Mouse (Mus musculus): Measurements from ENCODE around the gene Acoxl. TPM values are rescaled to one million over a fixed set of nuclear protein-coding genes. Genes with fewer than 3 reads are reported as not detected.

Gene Acoxl
- polyA plus RNA-seq, 1 experiment from 2014 or later: not detected

DNA sequence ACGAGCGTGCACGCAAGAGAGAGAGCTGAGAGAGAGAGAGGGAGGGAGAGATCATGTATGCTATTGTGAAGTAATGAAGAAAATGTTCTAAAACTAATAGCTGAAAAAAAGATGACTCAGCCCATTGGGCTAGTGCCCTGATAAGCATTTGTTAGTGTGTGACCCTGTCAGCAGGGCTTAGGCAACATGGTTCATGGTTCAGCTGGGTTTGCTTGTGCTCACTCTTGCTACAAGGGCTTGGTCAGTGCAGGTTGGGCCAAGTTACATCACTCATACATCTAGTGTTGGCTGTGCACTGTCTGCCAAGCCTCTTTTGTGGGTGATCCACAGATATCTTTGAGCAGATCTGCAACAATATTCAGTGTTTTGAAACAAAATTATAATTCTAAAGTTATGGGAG lies 194.8 kb downstream of the Acoxl start:
- Histone ChIP-seq H3K9me3 (replicated peaks) (no peaks in the 10 kb centered on the region), H3K27me3 (no peaks in the 10 kb centered on the region), H3K36me3 (replicated peaks) (no peaks in the 10 kb centered on the region), H3K4me1 (replicated peaks) (no peaks in the 10 kb centered on the region), H3K27ac (replicated peaks) (no peak overlapping the region), H3K4me2 (no peak overlapping the region), H3K9ac (no peak overlapping the region), H3K4me3 (replicated peaks) (no peak overlapping the region)
- 73% methylated on average over 3 of the region's 3 CpGs for WGBS (ENCODE audit: insufficient replicate concordance)
- no peak for ATAC-seq (ENCODE audit: insufficient read depth)

DNA sequence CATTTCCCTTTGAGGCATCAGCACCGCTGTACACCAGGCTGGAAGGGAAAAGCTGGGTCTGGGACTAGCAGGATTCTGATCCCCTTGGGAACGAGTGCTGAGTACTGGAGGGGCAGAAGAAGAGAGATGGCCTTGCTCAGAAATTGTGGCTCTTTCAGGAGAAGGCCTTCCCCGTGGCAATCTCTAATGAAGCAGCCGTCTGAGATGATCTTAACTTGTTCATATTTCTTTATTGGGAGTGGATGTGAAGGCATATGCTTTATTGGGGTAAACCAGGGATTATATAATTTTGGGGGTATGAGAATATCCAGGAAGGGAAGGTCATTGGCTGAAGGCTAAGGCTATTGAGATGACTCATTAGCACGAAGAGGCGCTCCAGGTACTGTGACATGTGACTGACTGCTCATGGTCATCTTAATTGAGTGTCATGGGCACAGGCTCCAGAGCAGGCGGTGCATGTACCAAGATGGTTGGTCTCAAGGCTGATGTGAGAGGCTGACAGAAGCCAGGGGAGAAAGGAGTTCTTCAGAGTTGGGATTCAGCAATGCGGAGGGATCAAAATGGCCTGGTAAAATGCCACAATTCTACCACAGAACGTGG lies 195.5 kb downstream of the Acoxl start:
- H3K36me3 ChIP-seq (replicated peaks): no peaks in the 10 kb centered on the region
- no peaks in the 10 kb centered on the region for H3K4me1 ChIP-seq (replicated peaks)
- H3K4me3 ChIP-seq (replicated peaks): no peak overlapping the region
- H3K27me3 ChIP-seq: no peaks in the 10 kb centered on the region
- no peak overlapping the region for H3K27ac ChIP-seq (replicated peaks)
- 68% methylated on average over 9 of the region's 9 CpGs for WGBS (ENCODE audit: insufficient replicate concordance)
- H3K9ac ChIP-seq: no peak overlapping the region
- ATAC-seq (ENCODE audit: insufficient read depth): no peak
- no peaks in the 10 kb centered on the region for H3K9me3 ChIP-seq (replicated peaks)
- no peak overlapping the region for H3K4me2 ChIP-seq

DNA sequence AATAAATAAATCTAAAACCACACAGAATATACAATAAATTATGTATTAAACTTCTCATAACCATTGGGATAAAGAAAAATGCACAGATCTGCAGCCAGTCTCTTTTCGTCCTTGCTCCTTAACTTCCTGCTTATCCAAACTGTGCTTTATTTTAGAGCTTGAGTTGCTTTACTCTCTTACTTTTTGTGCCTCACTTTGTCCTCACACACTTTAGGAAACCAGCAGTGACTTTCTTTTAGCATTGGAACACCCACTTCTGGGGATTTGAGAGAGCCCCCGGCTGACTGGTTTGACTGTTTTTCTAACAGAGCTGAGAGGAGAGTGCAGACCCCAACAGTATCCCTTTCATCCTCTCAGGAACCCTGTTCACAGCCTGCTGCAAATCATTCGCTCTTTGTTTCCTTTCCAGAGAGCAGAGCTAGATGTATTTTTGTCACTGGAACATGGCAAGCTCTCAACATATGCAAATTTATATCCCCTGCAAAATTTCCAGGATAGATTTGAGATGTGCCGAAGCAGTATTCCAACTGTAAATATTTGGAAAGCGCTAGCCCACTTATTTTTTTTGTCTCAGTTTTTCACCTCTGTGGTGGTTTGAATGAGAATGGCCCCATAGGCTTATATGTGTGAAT lies 199.7 kb downstream of the Acoxl start:
- no peak overlapping the region for H3K9ac ChIP-seq
- H3K4me2 ChIP-seq: no peak overlapping the region
- no peaks in the 10 kb centered on the region for H3K27me3 ChIP-seq
- no peak overlapping the region for H3K27ac ChIP-seq (replicated peaks)
- no peaks in the 10 kb centered on the region for H3K36me3 ChIP-seq (replicated peaks)
- H3K4me1 ChIP-seq (replicated peaks): no peaks in the 10 kb centered on the region
- no peak for ATAC-seq (ENCODE audit: insufficient read depth)
- WGBS (ENCODE audit: insufficient replicate concordance): 67% methylated on average over 5 of the region's 5 CpGs
- H3K4me3 ChIP-seq (replicated peaks): no peak overlapping the region
- H3K9me3 ChIP-seq (replicated peaks): no peaks in the 10 kb centered on the region

DNA sequence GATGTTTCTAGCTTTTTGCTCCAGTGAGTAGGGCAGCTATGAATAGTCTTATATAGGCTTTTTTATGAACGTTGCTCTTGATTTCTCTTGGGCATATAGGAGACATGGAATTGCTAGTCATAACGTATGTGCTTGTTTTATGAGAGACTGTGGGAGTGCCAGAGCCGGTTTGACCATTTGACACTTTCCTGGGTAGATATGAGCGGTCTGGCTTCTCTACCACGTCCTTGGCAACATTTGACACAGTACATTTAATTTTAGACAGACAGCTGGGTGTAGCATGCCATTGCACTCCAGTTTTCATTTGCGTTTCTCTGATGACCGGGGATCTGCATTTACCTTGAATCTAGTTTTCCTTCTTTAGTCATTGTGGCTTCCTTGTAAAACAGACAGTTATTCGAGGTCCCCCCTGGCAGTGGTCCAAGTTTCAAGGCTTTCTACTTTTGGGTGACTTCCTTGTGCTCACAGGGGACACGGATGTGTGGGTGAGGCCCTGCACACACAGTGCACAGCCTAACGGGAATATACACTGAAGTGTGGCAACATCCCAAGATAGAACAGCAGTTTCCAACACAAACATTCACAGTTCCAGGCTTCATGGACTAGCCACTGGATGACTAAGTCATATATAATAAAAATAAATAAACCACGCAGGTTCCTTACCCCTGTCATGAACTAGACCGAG lies 202.5 kb downstream of the Acoxl start:
- H3K4me3 ChIP-seq (replicated peaks): no peak overlapping the region
- H3K9ac ChIP-seq: no peak overlapping the region
- H3K4me2 ChIP-seq: no peak overlapping the region
- H3K9me3 ChIP-seq (replicated peaks): no peaks in the 10 kb centered on the region
- no peak overlapping the region for H3K27ac ChIP-seq (replicated peaks)
- no peaks in the 10 kb centered on the region for H3K36me3 ChIP-seq (replicated peaks)
- H3K4me1 ChIP-seq (replicated peaks): no peaks in the 10 kb centered on the region
- WGBS (ENCODE audit: insufficient replicate concordance): 54% methylated on average over 12 of the region's 12 CpGs
- H3K27me3 ChIP-seq: no peaks in the 10 kb centered on the region
- no peak for ATAC-seq (ENCODE audit: insufficient read depth)

DNA sequence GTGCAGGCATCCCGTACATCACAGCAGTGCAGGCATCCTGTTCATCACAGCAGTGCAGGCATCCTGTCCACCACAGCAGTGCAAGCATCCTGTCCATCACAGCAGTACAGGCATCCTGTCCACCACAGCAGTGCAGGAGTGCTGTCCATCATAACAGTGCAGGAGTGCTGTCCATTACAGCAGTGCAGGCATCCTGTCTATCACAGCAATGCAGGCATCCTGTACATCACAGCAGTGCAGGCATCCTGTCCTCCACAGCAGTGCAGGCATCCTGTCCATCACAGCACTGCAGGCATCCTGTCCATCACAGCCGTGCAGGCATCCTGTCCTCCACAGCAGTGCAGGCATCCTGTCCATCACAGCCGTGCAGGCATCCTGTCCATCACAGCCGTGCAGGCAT lies 207.8 kb downstream of the Acoxl start:
- Histone ChIP-seq H3K9ac (no peak overlapping the region), H3K27ac (replicated peaks) (no peak overlapping the region), H3K27me3 (no peaks in the 10 kb centered on the region), H3K4me1 (replicated peaks) (no peaks in the 10 kb centered on the region), H3K4me3 (replicated peaks) (no peak overlapping the region), H3K9me3 (replicated peaks) (no peaks in the 10 kb centered on the region), H3K36me3 (replicated peaks) (no peaks in the 10 kb centered on the region), H3K4me2 (no peak overlapping the region)
- ATAC-seq (ENCODE audit: insufficient read depth): no peak
- WGBS (ENCODE audit: insufficient replicate concordance): 33% methylated on average over 4 of the region's 4 CpGs

DNA sequence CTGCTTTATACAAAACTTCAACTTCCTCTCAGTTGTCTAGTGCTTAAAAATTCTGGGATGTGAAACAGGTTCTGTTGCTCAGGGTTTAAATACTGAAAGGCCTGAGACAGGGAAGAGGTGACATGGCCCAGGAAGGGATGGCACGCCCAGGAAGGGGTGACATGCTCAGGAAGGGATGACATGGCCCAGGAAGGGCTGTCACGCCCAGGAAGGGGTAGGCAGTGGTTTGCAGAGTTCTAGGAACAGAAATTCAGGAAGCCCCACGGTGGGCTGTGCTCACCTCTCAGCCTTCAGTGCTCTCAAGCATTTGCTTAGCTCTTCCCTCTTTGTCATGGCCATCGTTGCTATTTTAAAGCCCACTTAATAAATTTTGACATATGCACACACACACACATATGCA lies 216.2 kb downstream of the Acoxl start:
- H3K4me3 ChIP-seq (replicated peaks): no peak overlapping the region
- no peaks in the 10 kb centered on the region for H3K36me3 ChIP-seq (replicated peaks)
- no peaks in the 10 kb centered on the region for H3K27me3 ChIP-seq
- H3K4me2 ChIP-seq: no peak overlapping the region
- WGBS (ENCODE audit: insufficient replicate concordance): 23% methylated on average over 4 of the region's 4 CpGs
- H3K4me1 ChIP-seq (replicated peaks): no peaks in the 10 kb centered on the region
- H3K9me3 ChIP-seq (replicated peaks): no peaks in the 10 kb centered on the region
- no peak overlapping the region for H3K9ac ChIP-seq
- H3K27ac ChIP-seq (replicated peaks): no peak overlapping the region
- ATAC-seq (ENCODE audit: insufficient read depth): no peak

DNA sequence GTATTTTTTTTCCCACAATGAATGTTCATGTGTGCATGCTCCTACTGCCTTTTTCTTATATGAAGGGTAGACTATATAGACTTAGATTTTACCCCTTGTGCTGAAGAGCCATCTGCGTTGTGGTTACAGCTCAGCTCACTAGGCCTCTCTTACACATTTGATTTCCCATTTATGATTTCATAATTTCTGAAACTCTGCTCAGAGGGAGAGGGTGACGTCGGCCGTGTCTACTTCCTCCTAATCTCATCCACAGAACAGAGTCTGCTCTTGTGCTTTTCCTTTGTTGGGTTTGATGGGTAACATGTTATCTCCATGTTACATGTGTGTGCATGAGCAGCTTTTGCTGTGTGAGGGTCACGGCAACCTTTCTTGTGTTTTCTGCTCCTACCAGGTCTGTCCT lies 219.2 kb downstream of the Acoxl start:
- no peak overlapping the region for H3K4me3 ChIP-seq (replicated peaks)
- no peak for ATAC-seq (ENCODE audit: insufficient read depth)

DNA sequence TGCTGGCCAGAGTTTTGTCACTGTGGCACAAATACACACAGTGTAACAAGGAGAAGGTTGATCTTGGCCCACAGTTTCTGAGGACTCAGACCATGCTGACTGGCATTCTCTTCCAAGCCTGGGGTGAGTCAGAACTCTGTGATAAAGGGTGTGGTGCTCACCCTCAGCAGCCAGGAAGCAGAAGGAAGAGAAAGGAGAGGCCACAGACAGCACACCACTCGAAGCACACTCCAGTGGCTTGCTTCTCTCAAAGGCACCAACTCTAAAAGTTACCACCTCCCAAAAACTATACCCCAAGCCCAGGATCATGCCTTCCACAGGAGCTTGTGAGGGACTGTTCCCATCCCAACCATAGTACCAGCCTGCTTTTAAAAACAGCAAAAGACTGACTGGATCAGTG lies 220.0 kb downstream of the Acoxl start:
- Histone ChIP-seq H3K4me2 (no peak overlapping the region), H3K9ac (no peak overlapping the region), H3K36me3 (replicated peaks) (no peaks in the 10 kb centered on the region), H3K27me3 (no peaks in the 10 kb centered on the region), H3K27ac (replicated peaks) (no peak overlapping the region), H3K4me1 (replicated peaks) (no peaks in the 10 kb centered on the region), H3K9me3 (replicated peaks) (no peaks in the 10 kb centered on the region), H3K4me3 (replicated peaks) (no peak overlapping the region)
- no peak for ATAC-seq (ENCODE audit: insufficient read depth)
- WGBS (ENCODE audit: insufficient replicate concordance): 26% methylated on average over 1 of the region's 1 CpGs

More for the DNA sequence above, 219.2 kb downstream of the Acoxl start:
- no peak overlapping the region for H3K4me2 ChIP-seq
- H3K4me1 ChIP-seq (replicated peaks): no peaks in the 10 kb centered on the region
- no peak overlapping the region for H3K27ac ChIP-seq (replicated peaks)
- H3K36me3 ChIP-seq (replicated peaks): no peaks in the 10 kb centered on the region
- no peak overlapping the region for H3K9ac ChIP-seq
- no peaks in the 10 kb centered on the region for H3K27me3 ChIP-seq
- WGBS (ENCODE audit: insufficient replicate concordance): 51% methylated on average over 5 of the region's 5 CpGs
- H3K9me3 ChIP-seq (replicated peaks): no peaks in the 10 kb centered on the region

DNA sequence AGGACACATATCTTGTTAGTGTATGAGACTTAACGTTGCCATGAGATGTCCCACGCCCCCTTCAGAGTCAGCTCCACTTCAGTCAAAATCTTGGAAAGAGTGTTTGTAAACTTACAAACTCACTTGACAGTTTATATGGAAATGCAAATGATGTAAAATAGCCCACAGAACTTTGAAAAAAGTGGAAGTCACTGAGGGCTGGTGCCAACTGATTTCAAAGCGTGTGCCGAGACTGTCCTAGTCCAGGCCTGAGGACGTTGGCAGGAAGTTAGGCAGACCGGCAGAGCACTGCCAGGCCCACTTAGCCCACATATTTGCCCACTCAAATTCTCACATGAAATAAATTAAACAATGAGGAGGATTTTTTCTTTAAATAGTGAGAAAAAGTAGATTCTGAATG lies 221.5 kb downstream of the Acoxl start:
- no peaks in the 10 kb centered on the region for H3K36me3 ChIP-seq (replicated peaks)
- no peak for ATAC-seq (ENCODE audit: insufficient read depth)
- 41% methylated on average over 6 of the region's 6 CpGs for WGBS (ENCODE audit: insufficient replicate concordance)
- H3K4me2 ChIP-seq: no peak overlapping the region
- H3K27ac ChIP-seq (replicated peaks): no peak overlapping the region
- no peaks in the 10 kb centered on the region for H3K9me3 ChIP-seq (replicated peaks)
- no peaks in the 10 kb centered on the region for H3K4me1 ChIP-seq (replicated peaks)
- no peak overlapping the region for H3K4me3 ChIP-seq (replicated peaks)
- no peak overlapping the region for H3K9ac ChIP-seq
- H3K27me3 ChIP-seq: no peaks in the 10 kb centered on the region

DNA sequence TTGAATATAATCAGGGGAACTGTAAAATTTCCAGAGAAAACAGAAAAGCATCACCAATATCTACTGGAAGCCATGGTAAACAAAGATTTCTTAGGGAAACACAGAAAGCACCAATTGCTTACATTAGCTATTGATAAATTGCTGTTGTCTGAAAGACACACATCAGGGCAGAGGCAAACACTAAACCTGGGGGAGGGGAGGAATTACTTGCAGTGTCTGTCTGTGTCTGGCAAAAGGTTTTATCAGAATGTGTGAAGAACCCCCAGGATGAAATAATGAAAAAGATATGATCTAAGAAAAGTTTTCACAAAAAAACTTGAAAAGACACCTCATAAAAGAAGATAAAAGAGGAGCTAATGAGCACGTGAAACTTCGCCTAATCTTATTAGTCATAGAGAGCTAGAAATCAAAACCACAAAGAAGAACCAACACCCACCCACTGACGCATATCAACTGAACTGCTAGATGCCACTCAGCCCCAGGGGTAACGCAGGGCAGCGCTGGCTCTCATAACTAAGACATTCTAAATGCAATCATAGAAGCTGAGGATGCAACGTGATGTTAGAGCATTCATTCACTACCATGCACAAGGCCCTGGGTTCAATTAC lies 222.1 kb downstream of the Acoxl start:
- WGBS (ENCODE audit: insufficient replicate concordance): 23% methylated on average over 6 of the region's 6 CpGs
- no peaks in the 10 kb centered on the region for H3K27me3 ChIP-seq
- H3K4me1 ChIP-seq (replicated peaks): no peaks in the 10 kb centered on the region

DNA sequence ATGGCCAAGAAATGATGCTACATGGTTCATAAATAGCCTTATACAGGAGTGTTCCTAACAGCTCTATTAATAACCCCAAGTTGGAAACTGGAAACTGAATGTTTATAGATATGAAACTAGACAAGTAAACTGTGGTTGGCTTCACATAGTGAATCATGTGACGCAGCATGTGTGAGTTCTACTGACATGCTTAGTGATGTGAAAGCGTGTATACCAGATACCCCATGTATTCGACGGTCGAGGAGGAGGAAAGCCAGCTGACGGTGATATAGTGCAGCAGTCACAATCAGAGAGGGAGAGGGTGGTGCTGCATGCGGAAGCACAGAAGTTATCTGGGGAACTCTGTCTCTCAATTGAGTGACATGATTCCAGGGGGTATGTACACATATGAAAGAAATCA lies 222.8 kb downstream of the Acoxl start:
- Histone ChIP-seq H3K36me3 (replicated peaks) (no peaks in the 10 kb centered on the region), H3K4me3 (replicated peaks) (no peak overlapping the region), H3K9me3 (replicated peaks) (no peaks in the 10 kb centered on the region), H3K9ac (no peak overlapping the region), H3K27me3 (no peaks in the 10 kb centered on the region), H3K4me1 (replicated peaks) (no peaks in the 10 kb centered on the region), H3K4me2 (no peak overlapping the region), H3K27ac (replicated peaks) (no peak overlapping the region)
- WGBS (ENCODE audit: insufficient replicate concordance): 52% methylated on average over 7 of the region's 7 CpGs
- no peak for ATAC-seq (ENCODE audit: insufficient read depth)

More for the DNA sequence above, 222.1 kb downstream of the Acoxl start:
- no peaks in the 10 kb centered on the region for H3K9me3 ChIP-seq (replicated peaks)
- no peak overlapping the region for H3K4me2 ChIP-seq
- H3K4me3 ChIP-seq (replicated peaks): no peak overlapping the region
- no peak overlapping the region for H3K9ac ChIP-seq
- H3K36me3 ChIP-seq (replicated peaks): no peaks in the 10 kb centered on the region
- no peak overlapping the region for H3K27ac ChIP-seq (replicated peaks)
- no peak for ATAC-seq (ENCODE audit: insufficient read depth)
